Mouse (Mus musculus) MEL (cell line): ENCODE results near the gene Ntn1.

Experiments
- E2F4 ChIP-seq: IDR thresholded peaks from 2 replicates; pipeline ENCODE4 v1.6.1; 2011; ENCODE audit warnings: low read depth, low read length, improper control_type of control experiment, borderline replicate concordance
- TBP ChIP-seq: IDR thresholded peaks from 2 replicates; pipeline ENCODE4 v1.8.0; 2011; ENCODE audit warnings: low read depth, low read length, improper control_type of control experiment
- USF2 ChIP-seq, 2 experiments: IDR thresholded peaks; 2 replicates each; pipeline ENCODE4 v1.6.1; 2011 to 2012; ENCODE audit warnings: improper control_type of control experiment in 2 of 2, low read length in 2 of 2, borderline replicate concordance in 1 of 2, inconsistent platforms in 1 of 2, low read depth in 1 of 2, mild to moderate bottlenecking in 1 of 2; ENCODE audit not compliant: insufficient read depth in 1 of 2

GRCm38 (mm10) chr11:68188695-68189201 lies 211.9 kb downstream of the Ntn1 start:
- TF ChIP-seq USF2 (IDR thresholded peaks at IDR 0.05; ENCODE audit: borderline replicate concordance in 1 of 2, insufficient read depth in 1 of 2, low read depth in 1 of 2, low read length in 2 of 2) (no peak), E2F4 (no peak), TBP (no peak)
